Comparison of ENCODE assay signal across 28 mouse cellular contexts in genomic region chr10:3710081-3710480, GRCm38 (mm10). TPM values are rescaled to one million over a fixed set of nuclear protein-coding genes. Genes with fewer than 3 reads are reported as not detected.
"Had no signal": no experiment of that assay in that cellular context is flagged by ENCODE, and none has a peak within 500 bp of the region (broad histone marks: within the 10 kb centered on the region; RNA-seq: fewer than 3 reads in every experiment).

No protein-coding gene starts in this region.

- H3K4me3 ChIP-seq: embryonic facial prominence, embryonic 10.5 days; embryonic facial prominence, embryonic 12.5 days; embryonic facial prominence, embryonic 13.5 days; embryonic facial prominence, embryonic 15.5 days; erythroblast, embryonic 14.5 days; forebrain, embryonic 10.5 days; forebrain, embryonic 12.5 days; forebrain, embryonic 13.5 days; forebrain, embryonic 15.5 days; gastrocnemius, adult 2 months; heart, adult 2 months had no signal

- DNase-seq: cerebellum, adult 2 months; cerebellum, adult 8-10 months; cerebellum, adult 9-10 months; cerebellum, adult 9-11 months; cerebellum, postnatal 10 days; cerebellum, postnatal 14 days; cerebellum, postnatal 25 days; cerebellum, postnatal 36 days; embryo, embryonic 11 days; forebrain, postnatal 0 days; gastrocnemius, adult 2 months; gastrocnemius, postnatal 10 days; gastrocnemius, postnatal 14 days; gastrocnemius, postnatal 25 days; gastrocnemius, postnatal 36 days; heart, adult 18-20 months; heart, adult 2 months had no signal

- H3K4me1 ChIP-seq: embryonic facial prominence, embryonic 10.5 days; embryonic facial prominence, embryonic 12.5 days; embryonic facial prominence, embryonic 13.5 days; embryonic facial prominence, embryonic 15.5 days; forebrain, embryonic 10.5 days; forebrain, embryonic 12.5 days; forebrain, embryonic 13.5 days; forebrain, embryonic 15.5 days had no signal

- H3K27me3 ChIP-seq: embryonic facial prominence, embryonic 12.5 days; embryonic facial prominence, embryonic 13.5 days; embryonic facial prominence, embryonic 15.5 days; forebrain, embryonic 12.5 days; forebrain, embryonic 13.5 days; forebrain, embryonic 15.5 days had no signal

- H3K9ac ChIP-seq: embryonic facial prominence, embryonic 12.5 days; embryonic facial prominence, embryonic 13.5 days; embryonic facial prominence, embryonic 15.5 days; forebrain, embryonic 12.5 days; forebrain, embryonic 13.5 days; forebrain, embryonic 15.5 days; forebrain, postnatal 0 days had no signal

- H3K36me3 ChIP-seq: embryonic facial prominence, embryonic 10.5 days; embryonic facial prominence, embryonic 12.5 days; embryonic facial prominence, embryonic 13.5 days; embryonic facial prominence, embryonic 15.5 days; forebrain, embryonic 10.5 days; forebrain, embryonic 12.5 days; forebrain, embryonic 15.5 days had no signal

- H3K9me3 ChIP-seq: embryonic facial prominence, embryonic 10.5 days; embryonic facial prominence, embryonic 12.5 days; embryonic facial prominence, embryonic 15.5 days; forebrain, embryonic 10.5 days; forebrain, embryonic 12.5 days; forebrain, embryonic 13.5 days; forebrain, embryonic 15.5 days had no signal

- ATAC-seq: forebrain, embryonic 13.5 days; forebrain, embryonic 14.5 days; forebrain, embryonic 15.5 days; forebrain, embryonic 16.5 days; forebrain, postnatal 0 days had no signal

- H3K27ac ChIP-seq: embryonic facial prominence, embryonic 10.5 days; embryonic facial prominence, embryonic 12.5 days; embryonic facial prominence, embryonic 13.5 days; embryonic facial prominence, embryonic 15.5 days; forebrain, embryonic 10.5 days; forebrain, embryonic 12.5 days; forebrain, embryonic 13.5 days; forebrain, embryonic 15.5 days; gastrocnemius, adult 2 months; heart, adult 2 months had no signal

- H3K4me2 ChIP-seq: embryonic facial prominence, embryonic 12.5 days; embryonic facial prominence, embryonic 13.5 days; embryonic facial prominence, embryonic 15.5 days; forebrain, embryonic 12.5 days; forebrain, embryonic 13.5 days; forebrain, embryonic 15.5 days had no signal

RNA-seq across cellular contexts. Expression of gene Plekhg1, which starts 30.1 kb away (rescaled TPM):
- polyA plus RNA-seq: erythroblast, embryonic 14.5 days had no signal
